Mouse (Mus musculus) CH12.LX (cell line): Measurements from ENCODE around the gene Cacng7. TPM values are rescaled to one million over a fixed set of nuclear protein-coding genes. Genes with fewer than 3 reads are reported as not detected.

ENCODE experiments used
- DNase-seq: peaks from one replicate; pipeline ENCODE4 v3.0.0-alpha.2; 2013; ENCODE audit errors: extremely low read depth
- H3K27ac ChIP-seq: 2 replicates; pipeline ENCODE4 v1.5.1; 2012; ENCODE audit warnings: low read depth, mild to moderate bottlenecking, control low read depth, moderate library complexity; ENCODE audit not compliant: insufficient read depth
- H3K27me3 ChIP-seq: replicated peaks from 2 replicates; pipeline ENCODE3; 2012; ENCODE audit warnings: inconsistent platforms
- H3K36me3 ChIP-seq, 2 experiments: replicated peaks in 1 of 2; 2 replicates each; pipeline versions ENCODE3 to v1.6.1; 2012; ENCODE audit warnings: inconsistent platforms in 1 of 2, low read length in 1 of 2, mild to moderate bottlenecking in 1 of 2, mixed read lengths in 1 of 2, moderate library complexity in 1 of 2; ENCODE audit not compliant: control insufficient read depth in 1 of 2, insufficient read depth in 1 of 2
- H3K4me1 ChIP-seq, 2 experiments: 2 replicates each; pipeline ENCODE4 v1.6.1; 2012; ENCODE audit warnings: inconsistent platforms in 1 of 2, moderate library complexity in 1 of 2; ENCODE audit not compliant: insufficient read depth in 2 of 2, control insufficient read depth in 1 of 2
- H3K4me2 ChIP-seq: 2 replicates; pipeline ENCODE4 v1.6.1; 2012; ENCODE audit warnings: low read depth, mild to moderate bottlenecking, control low read depth; ENCODE audit not compliant: poor library complexity, insufficient read depth, severe bottlenecking
- H3K4me3 ChIP-seq, 3 experiments: fragments of 150-350 bp in 1 of 3; sonication (generic) in 1 of 3; replicated peaks in 1 of 3; 2 replicates each; pipeline versions ENCODE3 to v1.5.1; 2011 to 2012; ENCODE audit warnings: low read depth in 2 of 3, low read length in 2 of 3, mild to moderate bottlenecking in 2 of 3, moderate library complexity in 2 of 3, control low read depth in 1 of 3, improper control_type of control experiment in 1 of 3, inconsistent platforms in 1 of 3, mixed read lengths in 1 of 3; ENCODE audit not compliant: poor library complexity in 1 of 3
- H3K79me2 ChIP-seq: replicated peaks from 2 replicates; pipeline ENCODE4 v1.6.1; 2012; ENCODE audit warnings: mild to moderate bottlenecking, moderate library complexity; ENCODE audit not compliant: control insufficient read depth, poor library complexity, insufficient read depth, severe bottlenecking; ENCODE audit errors: extremely low read depth
- H3K9ac ChIP-seq: 2 replicates; pipeline ENCODE4 v1.6.1; 2012; ENCODE audit warnings: low read depth, mild to moderate bottlenecking, control low read depth, moderate library complexity; ENCODE audit not compliant: insufficient read depth
- H3K9me3 ChIP-seq: replicated peaks from 2 replicates; pipeline ENCODE3; 2012; ENCODE audit warnings: low read length, inconsistent platforms, mixed read lengths
- CHD1 ChIP-seq: IDR thresholded peaks from 2 replicates; pipeline ENCODE4 v1.6.1; 2012; ENCODE audit warnings: low read depth, low read length, improper control_type of control experiment, inconsistent platforms
- CHD2 ChIP-seq: IDR thresholded peaks from 2 replicates; pipeline ENCODE4 v1.6.1; 2011; ENCODE audit warnings: low read length, improper control_type of control experiment
- ETS1 ChIP-seq: conservative IDR thresholded peaks from 2 replicates; pipeline ENCODE4 v1.6.1; 2012; ENCODE audit warnings: low read depth, mild to moderate bottlenecking, inconsistent platforms, low read length, improper control_type of control experiment, moderate library complexity
- JUN ChIP-seq: IDR thresholded peaks from 2 replicates; pipeline ENCODE4 v1.6.1; 2011; ENCODE audit warnings: low read depth, mild to moderate bottlenecking, low read length, improper control_type of control experiment, moderate library complexity; ENCODE audit not compliant: insufficient read depth
- JUND ChIP-seq: conservative IDR thresholded peaks from 2 replicates; pipeline ENCODE4 v1.6.1; 2011; ENCODE audit warnings: low read depth, low read length, improper control_type of control experiment
- KAT2A ChIP-seq: IDR thresholded peaks from 2 replicates; pipeline ENCODE4 v1.6.1; 2012; ENCODE audit warnings: low read length, improper control_type of control experiment, inconsistent platforms; ENCODE audit not compliant: insufficient replicate concordance
- MAFK ChIP-seq: IDR thresholded peaks from 2 replicates; pipeline ENCODE4 v1.6.1; 2011; ENCODE audit warnings: low read length, improper control_type of control experiment; ENCODE audit not compliant: insufficient replicate concordance
- MAX ChIP-seq: IDR thresholded peaks from 2 replicates; pipeline ENCODE4 v1.6.1; 2011; ENCODE audit warnings: low read length, improper control_type of control experiment
- MAZ ChIP-seq: IDR thresholded peaks from 2 replicates; pipeline ENCODE4 v1.6.1; 2012; ENCODE audit warnings: low read depth, mild to moderate bottlenecking, inconsistent platforms, low read length, improper control_type of control experiment, moderate library complexity
- MEF2A ChIP-seq: IDR thresholded peaks from 2 replicates; pipeline ENCODE4 v1.6.1; 2014; ENCODE audit warnings: low read depth, mild to moderate bottlenecking, inconsistent platforms, low read length, improper control_type of control experiment, borderline replicate concordance
- MXI1 ChIP-seq: IDR thresholded peaks from 2 replicates; pipeline ENCODE4 v1.6.1; 2011; ENCODE audit warnings: mild to moderate bottlenecking, low read depth, low read length, improper control_type of control experiment
- MYC ChIP-seq: IDR thresholded peaks from 2 replicates; pipeline ENCODE4 v1.6.1; 2011; ENCODE audit warnings: low read depth, mild to moderate bottlenecking, improper control_type of control experiment, low read length
- NRF1 ChIP-seq: IDR thresholded peaks from 2 replicates; pipeline ENCODE4 v1.6.1; 2014; ENCODE audit warnings: low read depth, mild to moderate bottlenecking, inconsistent platforms, low read length, improper control_type of control experiment, moderate library complexity
- PAX5 ChIP-seq: IDR thresholded peaks from 2 replicates; pipeline ENCODE4 v1.6.1; 2012; ENCODE audit warnings: low read length, inconsistent platforms, mixed read lengths
- POLR2A ChIP-seq: IDR thresholded peaks from 2 replicates; pipeline ENCODE4 v1.6.1; 2011; ENCODE audit warnings: low read depth, mild to moderate bottlenecking, improper control_type of control experiment, low read length
- POLR2AphosphoS2 ChIP-seq: IDR thresholded peaks from 2 replicates; pipeline ENCODE4 v1.6.1; 2011; ENCODE audit warnings: low read depth, low read length, improper control_type of control experiment
- RAD21 ChIP-seq: IDR thresholded peaks from 2 replicates; pipeline ENCODE4 v1.6.1; 2011; ENCODE audit warnings: low read depth, mild to moderate bottlenecking, low read length, improper control_type of control experiment, moderate library complexity
- RCOR1 ChIP-seq: conservative IDR thresholded peaks from 2 replicates; pipeline ENCODE4 v1.6.1; 2012; ENCODE audit warnings: low read depth, mild to moderate bottlenecking, inconsistent platforms, low read length, improper control_type of control experiment
- SIN3A ChIP-seq: IDR thresholded peaks from 2 replicates; pipeline ENCODE4 v1.6.1; 2012; ENCODE audit warnings: low read length, improper control_type of control experiment, inconsistent platforms
- TBP ChIP-seq: conservative IDR thresholded peaks from 2 replicates; pipeline ENCODE4 v1.6.1; 2011; ENCODE audit warnings: low read depth, low read length, improper control_type of control experiment
- TCF12 ChIP-seq: IDR thresholded peaks from 2 replicates; pipeline ENCODE4 v1.6.1; 2014; ENCODE audit warnings: low read depth, mild to moderate bottlenecking, inconsistent platforms, low read length, improper control_type of control experiment
- UBTF ChIP-seq: IDR thresholded peaks from 2 replicates; pipeline ENCODE4 v1.6.1; 2012; ENCODE audit warnings: low read depth, mild to moderate bottlenecking, inconsistent platforms, low read length, improper control_type of control experiment, moderate library complexity
- USF2 ChIP-seq: conservative IDR thresholded peaks from 2 replicates; pipeline ENCODE4 v1.6.1; 2011; ENCODE audit warnings: low read depth, low read length, improper control_type of control experiment
- ZC3H11A ChIP-seq: IDR thresholded peaks from 2 replicates; pipeline ENCODE4 v1.6.1; 2012; ENCODE audit warnings: low read depth, mild to moderate bottlenecking, inconsistent platforms, low read length, improper control_type of control experiment
- ZMIZ1 ChIP-seq: IDR thresholded peaks from 2 replicates; pipeline ENCODE4 v1.6.1; 2012; ENCODE audit warnings: low read depth, mild to moderate bottlenecking, inconsistent platforms, low read length, improper control_type of control experiment
- ZNF384 ChIP-seq: IDR thresholded peaks from 2 replicates; pipeline ENCODE4 v1.6.1; 2012; ENCODE audit warnings: low read depth, low read length, improper control_type of control experiment, inconsistent platforms
- dilution Hi-C: fragments of 300-500 bp; cut with MboI; formaldehyde crosslinking; loops from 2 replicates; pipeline ENCODE4 v1.14.3; 2020; ENCODE audit warnings: low sequenced_read_pairs; ENCODE audit not compliant: extremely low pct_unique_long_range_greater_than_20kb, extremely low pct_ligation_motif_present
- in situ Hi-C: fragments of 300-500 bp; cut with MboI; formaldehyde crosslinking; loops from 3 replicates; pipeline ENCODE4 v1.14.3; 2019; ENCODE audit warnings: low sequenced_read_pairs, low pct_ligation_motif_present, low pct_unique_long_range_greater_than_20kb, mixed read lengths
- polyA plus RNA-seq: library from polyadenylated mRNA; unstranded; fragments of >175 nt; gene quantifications from 2 replicates; pipeline ENCODE4 v1.2.1, GENCODE M21; 2012; ENCODE audit warnings: low read depth; ENCODE audit not compliant: insufficient read length
- total RNA-seq, 2 experiments: library from RNA; depleted of rRNA; stranded (reverse); fragments of 300-350 nt in 1 of 2; fragments of >200 nt in 1 of 2; gene quantifications; 2 replicates each; pipeline ENCODE4 v1.2.3; 2012 to 2014

The Cacng7 gene
- total and polyA plus RNA-seq, 3 experiments = 0.21 to 2.8 (median 0.28) TPM

DNA sequence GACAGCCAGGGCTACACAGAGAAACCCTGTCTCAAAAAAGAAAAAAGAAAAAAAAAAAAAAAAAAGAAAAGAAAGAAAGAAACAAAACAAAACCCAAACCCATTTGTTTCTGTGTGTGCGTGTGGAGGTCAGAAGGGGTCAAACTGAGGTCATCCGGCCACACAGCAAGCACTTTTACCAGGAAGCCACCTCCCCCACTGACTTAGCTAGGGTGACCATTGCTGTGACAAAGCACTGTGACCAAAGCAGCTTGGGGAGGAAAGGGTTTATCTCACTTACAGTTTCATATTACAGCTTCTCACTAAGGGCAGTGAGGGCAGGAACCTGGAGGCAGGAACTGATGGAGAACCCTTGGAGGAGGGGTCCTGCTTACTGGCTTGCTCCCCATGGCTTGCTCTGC lies 39.6 kb downstream of the Cacng7 start:
- Histone ChIP-seq H3K4me2 (no peak overlapping the region), H3K27me3 (no peaks in the 10 kb centered on the region), H3K36me3 (no peaks in the 10 kb centered on the region), H3K4me3 (no peak overlapping the region), H3K79me2 (no peaks in the 10 kb centered on the region)
- dilution Hi-C loops (no loop called here), in situ Hi-C loops (no loop called here)
- TF ChIP-seq SIN3A (no peak), ZC3H11A (no peak), MEF2A (no peak), NRF1 (no peak), MAZ (no peak), PAX5 (no peak), KAT2A (no peak), USF2 (no peak)
- TF ChIP-seq, all 38 proteins: peak for 0
- Histone ChIP-seq H3K4me1 (peaks cover 0 to 3% of the 10 kb centered on the region in 2 experiments; a peak in 1 of 4 replicates), H3K27ac (no peak overlapping the region), H3K9ac (no peak overlapping the region), H3K9me3 (no peaks in the 10 kb centered on the region)
- no peak for DNase-seq

DNA sequence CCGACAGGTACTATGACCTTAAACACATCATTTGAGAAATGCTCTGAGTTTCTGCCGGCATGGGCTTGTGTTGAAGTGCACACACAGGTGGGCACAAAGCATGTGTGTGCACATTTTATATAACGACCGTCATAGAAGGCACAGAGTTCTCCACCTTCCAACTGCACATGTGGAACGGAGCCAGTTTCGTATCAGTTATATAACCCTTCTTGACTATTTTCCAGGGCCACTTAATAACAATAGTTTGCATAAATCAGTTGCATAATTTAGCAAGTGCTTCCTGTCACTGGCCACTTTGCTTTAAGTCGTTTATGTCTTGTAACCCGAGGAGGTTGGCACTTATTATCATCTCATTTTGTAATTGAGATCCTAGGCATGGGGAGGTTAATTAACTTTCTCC lies 41.0 kb downstream of the Cacng7 start:
- H3K9ac ChIP-seq = no peak overlapping the region
- no peaks in the 10 kb centered on the region for H3K9me3 ChIP-seq
- H3K36me3 ChIP-seq = no peaks in the 10 kb centered on the region
- in situ Hi-C loops (no loop called here), dilution Hi-C loops (no loop called here)
- no peak overlapping the region for H3K27ac ChIP-seq
- H3K4me3 ChIP-seq = no peak overlapping the region
- no peaks in the 10 kb centered on the region for H3K27me3 ChIP-seq
- H3K79me2 ChIP-seq = no peaks in the 10 kb centered on the region
- TF ChIP-seq RAD21 (no peak), MAX (no peak), USF2 (no peak), ZC3H11A (no peak), PAX5 (no peak), MAFK (no peak)
- no peak overlapping the region for H3K4me2 ChIP-seq
- H3K4me1 ChIP-seq = peaks cover 0 to 3% of the 10 kb centered on the region in 2 experiments; a peak in 1 of 4 replicates
- DNase-seq = no peak

DNA sequence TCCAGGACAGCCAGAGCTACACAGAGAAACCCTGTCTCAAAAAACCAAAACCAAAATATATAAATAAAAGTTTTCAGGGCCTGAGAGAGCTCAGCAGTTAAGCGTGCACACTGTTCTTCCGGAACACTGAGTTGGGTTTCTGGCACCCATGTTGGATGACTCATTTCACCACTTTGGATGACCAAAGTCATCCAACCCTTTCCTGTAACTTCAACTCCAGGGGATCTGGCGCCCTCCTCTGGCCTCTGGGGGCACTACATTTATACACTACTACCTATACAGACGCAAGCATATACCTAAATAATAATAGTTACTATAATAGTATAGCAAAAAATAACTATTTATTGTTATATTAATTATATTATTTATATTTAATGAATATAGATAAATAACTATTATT lies 44.1 kb downstream of the Cacng7 start:
- H3K4me2 ChIP-seq = no peak overlapping the region
- no peaks in the 10 kb centered on the region for H3K79me2 ChIP-seq
- H3K4me3 ChIP-seq = no peak overlapping the region
- peak; percentile 75 for DNase-seq
- no peaks in the 10 kb centered on the region for H3K27me3 ChIP-seq
- no peaks in the 10 kb centered on the region for H3K9me3 ChIP-seq
- no peaks in the 10 kb centered on the region for H3K36me3 ChIP-seq
- H3K9ac ChIP-seq = no peak overlapping the region
- H3K4me1 ChIP-seq = peaks cover 0 to 3% of the 10 kb centered on the region in 2 experiments; a peak in 1 of 4 replicates
- dilution Hi-C loops = no loop called here
- H3K27ac ChIP-seq = no peak overlapping the region
- in situ Hi-C loops = no loop called here
- TF ChIP-seq USF2 = no peak
- TF ChIP-seq MYC = 0 out of 2 replicates have a peak, but pooled peaks have one; percentile 39
- no peak for TF ChIP-seq POLR2AphosphoS2
- no peak for TF ChIP-seq MAX
- TF ChIP-seq ZNF384 = no peak; the same call in 1 of the 2 replicates
- peak; percentile 91 for TF ChIP-seq JUN
- TF ChIP-seq RCOR1 = no peak
- no peak for TF ChIP-seq KAT2A
- TF ChIP-seq UBTF = no peak
- TF ChIP-seq JUND = peak; percentile 96
- peak; percentile 56; the same call in 1 of the 2 replicates for TF ChIP-seq MEF2A
- TF ChIP-seq MAZ = no peak
- TF ChIP-seq ETS1 = peak; percentile 49
- TF ChIP-seq ZMIZ1 = no peak
- no peak for TF ChIP-seq POLR2A
- TF ChIP-seq CHD1 = no peak
- TF ChIP-seq MXI1 = no peak
- TF ChIP-seq CHD2 = no peak
- no peak for TF ChIP-seq TBP
- TF ChIP-seq PAX5 = no peak
- 0 out of 2 replicates have a peak, but pooled peaks have one; percentile 20 for TF ChIP-seq TCF12
